Mouse (Mus musculus) neural tube, embryonic 15.5 days (tissue): ENCODE results near the gene Emg1. TPM values are rescaled to one million over a fixed set of nuclear protein-coding genes. Genes with fewer than 3 reads are reported as not detected.
"Not testable (repeated sequence)": the region's sequence is repeated elsewhere in the genome, so short reads cannot be mapped to it uniquely, and the experiment has no call there.

Source experiments
- ATAC-seq: fragments of 200-750 bp; cut with Nextera tagmentation; 2 replicates; pipeline ENCODE4 v1.8.0; 2017; ENCODE audit warnings: mild to moderate bottlenecking, moderate TSS enrichment, moderate library complexity; ENCODE audit not compliant: low FRiP score
- H3K27ac ChIP-seq: fragments of 300-500 bp; sonication (generic); replicated peaks from 2 replicates; pipeline ENCODE4 v1.5.1; 2015; ENCODE audit warnings: mild to moderate bottlenecking, inconsistent platforms
- H3K27me3 ChIP-seq: fragments of 300-500 bp; sonication (generic); replicated peaks from 2 replicates; pipeline ENCODE4 v1.6.1; 2015; ENCODE audit warnings: inconsistent platforms
- H3K36me3 ChIP-seq: fragments of 300-500 bp; sonication (generic); 2 replicates; pipeline ENCODE4 v1.6.1; 2015; ENCODE audit warnings: inconsistent platforms
- H3K4me1 ChIP-seq: fragments of 300-500 bp; sonication (generic); 2 replicates; pipeline ENCODE4 v1.6.1; 2015; ENCODE audit warnings: inconsistent platforms
- H3K4me2 ChIP-seq: fragments of 300-500 bp; sonication (generic); 2 replicates; pipeline ENCODE4 v1.6.1; 2015; ENCODE audit warnings: inconsistent platforms, mild to moderate bottlenecking, moderate library complexity
- H3K4me3 ChIP-seq: fragments of 300-500 bp; sonication (generic); replicated peaks from 2 replicates; pipeline ENCODE4 v1.5.1; 2015; ENCODE audit warnings: mild to moderate bottlenecking, inconsistent platforms
- H3K9ac ChIP-seq: fragments of 300-500 bp; sonication (generic); replicated peaks from 2 replicates; pipeline ENCODE4 v1.6.1; 2015; ENCODE audit warnings: mild to moderate bottlenecking, inconsistent platforms
- H3K9me3 ChIP-seq: fragments of 300-500 bp; sonication (generic); replicated peaks from 2 replicates; pipeline ENCODE4 v1.6.1; 2016; ENCODE audit warnings: inconsistent platforms
- WGBS: fragments of 180-500 bp; shearing (Covaris S2); methylation state at CpG from one replicate; pipeline ENCODE4 v1.1.7; 2015; ENCODE audit warnings: mixed read lengths; 5-methylcytosine and 5-hydroxymethylcytosine counted together
- polyA plus RNA-seq: library from polyadenylated mRNA; unstranded; fragments of >200 nt; fragmentation: Nextera tagmentation; extraction: Ambion mirVana; gene quantifications from 2 replicates; pipeline ENCODE4 v1.2.1, GENCODE M21; 2015

Emg1 gene
- polyA plus RNA-seq, 1 experiment from 2014 or later: 99.9 TPM

GRCm38 (mm10) chr6:124701338-124701737, 10.6 kb downstream of the Emg1 start:
- Histone ChIP-seq H3K4me2 (no peak overlapping the region), H3K36me3 (peaks cover 60% of the 10 kb centered on the region), H3K27me3 (no peaks in the 10 kb centered on the region), H3K9ac (no peak overlapping the region), H3K4me1 (no peaks in the 10 kb centered on the region), H3K27ac (no peak overlapping the region), H3K9me3 (no peaks in the 10 kb centered on the region), H3K4me3 (no peak overlapping the region)
- ATAC-seq: no peak
- WGBS: 82% methylated on average over 8 of the region's 8 CpGs

DNA sequence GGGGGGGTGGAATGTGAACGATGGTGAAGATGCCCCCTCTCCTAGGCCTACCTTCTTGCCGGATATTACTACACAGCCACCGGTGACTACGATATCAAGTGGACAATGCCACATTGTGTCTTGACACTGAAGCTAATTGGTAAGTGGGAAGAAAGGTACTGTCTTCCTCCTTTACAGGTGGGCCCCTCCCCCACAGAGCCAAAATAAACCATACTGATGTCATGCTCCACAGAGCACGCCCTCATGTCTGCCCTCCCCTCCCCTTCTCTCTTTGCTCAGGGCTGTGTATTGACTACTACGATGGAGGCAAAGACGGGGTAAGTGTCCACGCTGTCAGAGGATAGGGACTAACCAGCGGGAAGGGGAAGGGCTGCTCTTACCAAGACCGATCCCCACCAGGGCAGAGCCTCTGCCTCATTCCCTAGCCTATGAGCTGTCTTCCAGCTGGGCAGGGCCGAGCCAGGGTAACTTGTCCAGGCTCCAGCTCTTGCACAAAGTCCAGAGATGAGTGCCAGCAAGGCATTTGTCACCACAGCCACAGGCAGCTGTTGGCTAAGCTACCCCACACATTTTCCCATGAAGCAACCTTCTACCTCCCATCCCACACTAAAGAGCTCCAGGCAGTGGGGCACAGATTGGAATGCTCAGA, 11.9 kb downstream of the Emg1 start:
- 84% methylated on average over 11 of the region's 11 CpGs for WGBS
- H3K4me3 ChIP-seq: no peak overlapping the region
- H3K27ac ChIP-seq: no peak overlapping the region
- no peak for ATAC-seq
- no peaks in the 10 kb centered on the region for H3K27me3 ChIP-seq
- H3K9me3 ChIP-seq: no peaks in the 10 kb centered on the region
- peaks cover 53% of the 10 kb centered on the region for H3K36me3 ChIP-seq
- no peak overlapping the region for H3K9ac ChIP-seq
- H3K4me2 ChIP-seq: no peak overlapping the region
- H3K4me1 ChIP-seq: no peaks in the 10 kb centered on the region

GRCm38 (mm10) chr6:124699366-124699765, 12.6 kb downstream of the Emg1 start:
- no peak overlapping the region for H3K27ac ChIP-seq
- no peaks in the 10 kb centered on the region for H3K27me3 ChIP-seq
- 86% methylated on average over 4 of the region's 4 CpGs for WGBS
- no peaks in the 10 kb centered on the region for H3K9me3 ChIP-seq
- no peak overlapping the region for H3K4me3 ChIP-seq
- no peak for ATAC-seq
- peaks cover 46% of the 10 kb centered on the region for H3K36me3 ChIP-seq
- no peak overlapping the region for H3K9ac ChIP-seq
- no peak overlapping the region for H3K4me2 ChIP-seq
- peaks cover 5% of the 10 kb centered on the region for H3K4me1 ChIP-seq

- H3K36me3 ChIP-seq: peaks cover 40% of the 10 kb centered on the region
- WGBS: 90% methylated on average over 6 of the region's 6 CpGs
- H3K4me3 ChIP-seq: no peak overlapping the region
- H3K9ac ChIP-seq: no peak overlapping the region
- H3K9me3 ChIP-seq: no peaks in the 10 kb centered on the region
- no peak for ATAC-seq
- peaks cover 11% of the 10 kb centered on the region for H3K4me1 ChIP-seq
- H3K27me3 ChIP-seq: no peaks in the 10 kb centered on the region
- no peak overlapping the region for H3K27ac ChIP-seq
- no peak overlapping the region for H3K4me2 ChIP-seq
Observed at GRCm38 (mm10) chr6:124698751-124699150, 13.2 kb downstream of the Emg1 start.

DNA sequence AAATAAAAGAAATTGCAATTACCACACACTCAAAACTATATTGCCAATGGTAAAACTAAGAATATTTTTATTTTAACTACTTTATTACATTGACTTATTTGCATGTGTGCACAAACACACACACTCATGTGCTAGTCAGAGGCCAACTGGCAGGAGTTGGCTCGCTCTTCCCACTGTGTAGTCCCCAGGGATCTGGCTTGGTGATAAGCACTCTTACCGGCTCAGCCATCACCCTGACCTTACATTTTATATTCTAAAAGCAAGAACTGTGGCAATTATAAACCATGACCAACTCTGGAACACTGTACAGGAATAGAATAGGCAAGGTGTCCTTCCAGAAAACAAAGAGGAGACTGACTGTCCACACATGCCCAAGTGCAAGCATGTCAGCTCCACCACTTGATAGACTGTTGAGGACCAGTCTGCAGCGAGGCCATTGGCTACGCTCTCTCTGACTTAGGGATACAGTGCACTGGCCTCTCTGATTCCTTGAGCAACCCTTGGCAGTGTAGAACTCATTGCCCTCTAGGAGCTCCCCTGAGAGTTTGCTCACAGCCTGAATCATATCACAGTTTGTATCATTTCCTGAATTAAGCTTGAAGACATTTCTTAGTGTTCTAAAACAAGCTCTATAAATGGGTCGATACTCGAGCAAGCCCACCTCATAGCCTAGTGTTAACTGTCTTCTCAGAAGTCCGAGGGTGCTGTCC, 15.4 kb downstream of the Emg1 start:
- Histone ChIP-seq H3K4me1 (peaks cover 13% of the 10 kb centered on the region), H3K4me2 (no peak overlapping the region), H3K9ac (no peak overlapping the region), H3K27me3 (no peaks in the 10 kb centered on the region), H3K27ac (no peak overlapping the region), H3K9me3 (no peaks in the 10 kb centered on the region), H3K4me3 (no peak overlapping the region), H3K36me3 (peaks cover 19% of the 10 kb centered on the region)
- WGBS: 90% methylated on average over 7 of the region's 7 CpGs
- ATAC-seq: no peak

- H3K4me3 ChIP-seq: no peak overlapping the region
- WGBS: 79% methylated on average over 15 of the region's 15 CpGs
- H3K9me3 ChIP-seq: no peaks in the 10 kb centered on the region
- ATAC-seq: peak; percentile 63
- H3K4me2 ChIP-seq: peak overlapping the region; percentile 7; the same call in 1 of the 2 replicates
- H3K36me3 ChIP-seq: peaks cover 9% of the 10 kb centered on the region; the same call in 1 of the 2 replicates
- no peak overlapping the region; the same call in 1 of the 2 replicates for H3K9ac ChIP-seq
- no peaks in the 10 kb centered on the region for H3K27me3 ChIP-seq
- H3K4me1 ChIP-seq: peaks cover 13% of the 10 kb centered on the region
- H3K27ac ChIP-seq: peak overlapping the region; percentile 58
Observed at GRCm38 (mm10) chr6:124694166-124694955, 17.6 kb downstream of the Emg1 start.

- H3K36me3 ChIP-seq: peaks cover 4% of the 10 kb centered on the region; the same call in 1 of the 2 replicates
Observed at GRCm38 (mm10) chr6:124693243-124693981, 18.6 kb downstream of the Emg1 start.

DNA sequence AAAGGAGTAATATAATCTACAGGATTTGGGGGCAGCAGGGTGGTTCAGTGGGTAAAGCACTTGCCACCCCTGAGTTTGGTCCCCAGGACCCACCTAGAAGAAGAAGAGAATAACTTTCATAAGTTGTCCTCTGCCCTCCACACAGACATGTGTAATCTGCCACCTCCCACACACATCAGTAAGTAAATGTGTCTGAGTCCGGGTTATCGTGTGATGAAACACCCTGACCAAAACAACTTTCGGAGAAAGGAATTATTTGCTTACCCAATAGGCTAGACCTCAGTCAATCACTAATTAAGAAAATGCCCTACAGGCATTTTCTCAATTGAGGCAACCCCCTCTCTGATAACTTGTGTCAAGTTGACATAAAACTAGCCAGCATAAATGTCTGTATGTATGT, 21.5 kb downstream of the Emg1 start:
- WGBS: 93% methylated on average over 3 of the region's 3 CpGs
- Histone ChIP-seq H3K9me3 (no peaks in the 10 kb centered on the region), H3K36me3 (no peaks in the 10 kb centered on the region), H3K27me3 (no peaks in the 10 kb centered on the region), H3K9ac (no peak overlapping the region), H3K27ac (no peak overlapping the region), H3K4me1 (peaks cover 13% of the 10 kb centered on the region), H3K4me2 (no peak overlapping the region), H3K4me3 (no peak overlapping the region)
- no peak for ATAC-seq

More at GRCm38 (mm10) chr6:124693243-124693981, 18.6 kb downstream of the Emg1 start:
- no peak overlapping the region for H3K4me3 ChIP-seq
- no peak overlapping the region for H3K9ac ChIP-seq
- peaks cover 13% of the 10 kb centered on the region for H3K4me1 ChIP-seq
- 84% methylated on average over 15 of the region's 15 CpGs for WGBS
- no peak for ATAC-seq
- H3K27me3 ChIP-seq: no peaks in the 10 kb centered on the region
- no peak overlapping the region for H3K4me2 ChIP-seq
- no peaks in the 10 kb centered on the region for H3K9me3 ChIP-seq
- 0 out of 2 replicates have a peak overlapping the region, but pooled peaks have one; percentile 15 for H3K27ac ChIP-seq

- H3K36me3 ChIP-seq: no peaks in the 10 kb centered on the region
- WGBS: 99% methylated on average over 3 of the region's 3 CpGs
- H3K9ac ChIP-seq: no peak overlapping the region
- H3K27ac ChIP-seq: no peak overlapping the region
- no peaks in the 10 kb centered on the region for H3K27me3 ChIP-seq
- peaks cover 5% of the 10 kb centered on the region for H3K4me1 ChIP-seq
- H3K4me3 ChIP-seq: no peak overlapping the region
- H3K4me2 ChIP-seq: no peak overlapping the region
- no peaks in the 10 kb centered on the region for H3K9me3 ChIP-seq
- ATAC-seq: no peak
Observed at GRCm38 (mm10) chr6:124689011-124689410, 23.0 kb downstream of the Emg1 start.

GRCm38 (mm10) chr6:124688151-124688758, 23.7 kb downstream of the Emg1 start:
- H3K9ac ChIP-seq: no peak overlapping the region
- H3K27ac ChIP-seq: no peak overlapping the region
- H3K9me3 ChIP-seq: no peaks in the 10 kb centered on the region
- no peak overlapping the region for H3K4me3 ChIP-seq
- H3K4me1 ChIP-seq: no peaks in the 10 kb centered on the region
- no peak overlapping the region for H3K4me2 ChIP-seq
- no peak; the same call in 1 of the 2 replicates for ATAC-seq
- H3K27me3 ChIP-seq: no peaks in the 10 kb centered on the region
- 87% methylated on average over 8 of the region's 8 CpGs for WGBS
- no peaks in the 10 kb centered on the region for H3K36me3 ChIP-seq

GRCm38 (mm10) chr6:124686644-124687043, 25.3 kb downstream of the Emg1 start:
- not testable (repeated sequence) for H3K36me3 ChIP-seq, H3K27me3 ChIP-seq, H3K4me3 ChIP-seq, ATAC-seq, H3K9ac ChIP-seq, H3K4me2 ChIP-seq, H3K27ac ChIP-seq, H3K9me3 ChIP-seq, H3K4me1 ChIP-seq
- 85% methylated on average over 1 of the region's 1 CpGs for WGBS
